Mouse (Mus musculus) cortical plate, adult 2 months (tissue): ENCODE results near the gene Ccnd3.

Source experiments
- CTCF ChIP-seq: fragments of 200-500 bp; IDR thresholded peaks from 2 replicates; pipeline ENCODE4 v1.5.1; 2011; ENCODE audit warnings: mild to moderate bottlenecking, control low read depth, low read length; ENCODE audit not compliant: insufficient read depth; ENCODE audit errors: extremely low read depth
- POLR2A ChIP-seq: fragments of 200-500 bp; IDR thresholded peaks from 2 replicates; pipeline ENCODE4 v1.6.1; 2011; ENCODE audit warnings: mild to moderate bottlenecking, low read length, control low read depth; ENCODE audit not compliant: insufficient read depth; ENCODE audit errors: extremely low read depth

GRCm38 (mm10) chr17:47462728-47463388 is 42.0 kb upstream of the Ccnd3 start:
- no peak for TF ChIP-seq CTCF
- TF ChIP-seq POLR2A = no peak
